Mouse (Mus musculus) ES-E14 (cell line): ENCODE data around the gene Ces3b. TPM values are rescaled to one million over a fixed set of nuclear protein-coding genes. Genes with fewer than 3 reads are reported as not detected.
A peak's percentile ranks its signal among the peaks of the same experiment; 100 is the strongest.
"Not testable (repeated sequence)": the region's sequence is repeated elsewhere in the genome, so short reads cannot be mapped to it uniquely, and the experiment has no call there.

Experiments
- DNase-seq: peaks from one replicate; pipeline ENCODE4 v3.0.0-alpha.2; 2013; ENCODE audit warnings: low read depth, low spot score
- H3K27ac ChIP-seq: 2 replicates; pipeline ENCODE4 v1.5.1; 2012; ENCODE audit warnings: low read depth, mild to moderate bottlenecking, low read length, moderate library complexity, mixed read lengths; ENCODE audit not compliant: poor library complexity, insufficient read depth, severe bottlenecking
- H3K36me3 ChIP-seq: 2 replicates; pipeline ENCODE4 v1.6.1; 2012; ENCODE audit warnings: mild to moderate bottlenecking, low read length, moderate library complexity, mixed read lengths; ENCODE audit not compliant: control insufficient read depth, poor library complexity, insufficient read depth, severe bottlenecking
- H3K4me1 ChIP-seq, 2 experiments: fragments of 150-350 bp in 1 of 2; sonication (generic) in 1 of 2; 2 replicates each; pipeline ENCODE4 v1.6.1; 2012; ENCODE audit warnings: low read length in 2 of 2, mild to moderate bottlenecking in 1 of 2, mixed read lengths in 1 of 2; ENCODE audit not compliant: control insufficient read depth in 2 of 2, insufficient read depth in 2 of 2, poor library complexity in 1 of 2
- H3K4me3 ChIP-seq, 2 experiments: fragments of 150-350 bp in 1 of 2; sonication (generic) in 1 of 2; 2 replicates each; pipeline ENCODE4 v1.5.1; 2012; ENCODE audit warnings: low read length in 2 of 2, low read depth in 1 of 2, mild to moderate bottlenecking in 1 of 2, mixed read lengths in 1 of 2; ENCODE audit not compliant: insufficient read depth in 1 of 2, poor library complexity in 1 of 2, severe bottlenecking in 1 of 2
- H3K9ac ChIP-seq: 2 replicates; pipeline ENCODE4 v1.6.1; 2012; ENCODE audit warnings: low read depth, mild to moderate bottlenecking, low read length, mixed read lengths; ENCODE audit not compliant: poor library complexity, insufficient read depth, severe bottlenecking
- H3K9me3 ChIP-seq: fragments of 150-350 bp; sonication (generic); 2 replicates; pipeline ENCODE4 v1.6.1; 2012; ENCODE audit warnings: low read depth, mild to moderate bottlenecking, low read length; ENCODE audit not compliant: control insufficient read depth, insufficient read depth
- CHD2 ChIP-seq: IDR thresholded peaks from 2 replicates; pipeline ENCODE4 v1.6.1; 2014; ENCODE audit warnings: mild to moderate bottlenecking, low read depth, low read length, inconsistent platforms
- HCFC1 ChIP-seq: IDR thresholded peaks from 2 replicates; pipeline ENCODE4 v1.6.1; 2012; ENCODE audit warnings: low read length, inconsistent platforms, borderline replicate concordance; ENCODE audit not compliant: insufficient read depth
- MAFK ChIP-seq: IDR thresholded peaks from 2 replicates; pipeline ENCODE4 v1.6.1; 2014; ENCODE audit warnings: mild to moderate bottlenecking, low read depth, low read length, inconsistent platforms; ENCODE audit not compliant: insufficient read depth
- ZC3H11A ChIP-seq: IDR thresholded peaks from 2 replicates; pipeline ENCODE4 v1.6.1; 2012; ENCODE audit warnings: low read depth, mild to moderate bottlenecking, inconsistent platforms, low read length, borderline replicate concordance
- ZNF384 ChIP-seq: IDR thresholded peaks from 2 replicates; pipeline ENCODE4 v1.6.1; 2012; ENCODE audit warnings: low read depth, low read length, inconsistent platforms
- in situ Hi-C, 2 experiments: fragments of 600-800 bp; cut with MboI; formaldehyde crosslinking; loops; one replicate each; pipeline ENCODE4 v1.15.1; 2025; ENCODE audit warnings: low sequenced_read_pairs in 2 of 2, inconsistent platforms in 1 of 2; ENCODE audit not compliant: unreplicated experiment in 2 of 2
- total RNA-seq: library from RNA; depleted of rRNA; stranded (reverse); fragments of 300-350 nt; gene quantifications from 2 replicates; pipeline ENCODE4 v1.2.3, GENCODE M21; 2012

The Ces3b gene
- total RNA-seq, 1 experiment, result not detected

GRCm38 (mm10) chr8:105056211-105056610, 27.3 kb upstream of the Ces3b start:
- TF ChIP-seq HCFC1, result no peak
- TF ChIP-seq CHD2, result no peak
- TF ChIP-seq ZC3H11A, result no peak
- TF ChIP-seq MAFK, result no peak
- no peak for TF ChIP-seq ZNF384
- H3K9me3 ChIP-seq, result no peaks in the 10 kb centered on the region
- no peaks in the 10 kb centered on the region for H3K36me3 ChIP-seq
- H3K9ac ChIP-seq, result no peak overlapping the region
- no peak overlapping the region for H3K4me3 ChIP-seq
- no peaks in the 10 kb centered on the region for H3K4me1 ChIP-seq
- H3K27ac ChIP-seq, result no peak overlapping the region
- DNase-seq, result no peak
- in situ Hi-C loops, result no loop called here

GRCm38 (mm10) chr8:105060056-105060455, 23.5 kb upstream of the Ces3b start:
- Histone ChIP-seq H3K9ac (no peak overlapping the region), H3K4me1 (no peaks in the 10 kb centered on the region)
- DNase-seq, result peak; percentile 11

GRCm38 (mm10) chr8:105066761-105067160, 16.8 kb upstream of the Ces3b start:
- no peaks in the 10 kb centered on the region for H3K36me3 ChIP-seq
- no peaks in the 10 kb centered on the region for H3K4me1 ChIP-seq
- no peak overlapping the region for H3K27ac ChIP-seq
- H3K4me3 ChIP-seq, result no peak overlapping the region
- H3K9ac ChIP-seq, result no peak overlapping the region
- peak; percentile 60 for DNase-seq
- TF ChIP-seq MAFK, result no peak
- TF ChIP-seq ZC3H11A, result peak; percentile 72; the same call in 1 of the 2 replicates
- no peak for TF ChIP-seq CHD2
- in situ Hi-C loops, result no loop called here
- H3K9me3 ChIP-seq, result no peaks in the 10 kb centered on the region

More at GRCm38 (mm10) chr8:105060056-105060455, 23.5 kb upstream of the Ces3b start:
- Histone ChIP-seq H3K4me3 (no peak overlapping the region), H3K36me3 (no peaks in the 10 kb centered on the region), H3K27ac (no peak overlapping the region), H3K9me3 (no peaks in the 10 kb centered on the region)
- TF ChIP-seq HCFC1 (no peak), MAFK (no peak), CHD2 (no peak), ZC3H11A (no peak), ZNF384 (no peak)
- in situ Hi-C loops, result no loop called here

GRCm38 (mm10) chr8:105067905-105068304, 15.6 kb upstream of the Ces3b start:
- H3K27ac ChIP-seq, H3K36me3 ChIP-seq, H3K4me3 ChIP-seq, DNase-seq, H3K4me1 ChIP-seq, H3K9ac ChIP-seq, H3K9me3 ChIP-seq, in situ Hi-C loops: not testable (repeated sequence)

GRCm38 (mm10) chr8:105068971-105069370, 14.6 kb upstream of the Ces3b start:
- in situ Hi-C loops, result no loop called here
- no peak for TF ChIP-seq ZC3H11A
- no peak for TF ChIP-seq ZNF384
- no peak for TF ChIP-seq HCFC1
- TF ChIP-seq CHD2, result no peak
- no peak for TF ChIP-seq MAFK
- Histone ChIP-seq H3K36me3 (no peaks in the 10 kb centered on the region), H3K9me3 (no peaks in the 10 kb centered on the region), H3K4me3 (no peak overlapping the region), H3K4me1 (no peaks in the 10 kb centered on the region), H3K9ac (no peak overlapping the region), H3K27ac (no peak overlapping the region)
- DNase-seq, result no peak
